Comparison of ENCODE assay signal across 8 mouse cellular contexts in the genomic region with DNA sequence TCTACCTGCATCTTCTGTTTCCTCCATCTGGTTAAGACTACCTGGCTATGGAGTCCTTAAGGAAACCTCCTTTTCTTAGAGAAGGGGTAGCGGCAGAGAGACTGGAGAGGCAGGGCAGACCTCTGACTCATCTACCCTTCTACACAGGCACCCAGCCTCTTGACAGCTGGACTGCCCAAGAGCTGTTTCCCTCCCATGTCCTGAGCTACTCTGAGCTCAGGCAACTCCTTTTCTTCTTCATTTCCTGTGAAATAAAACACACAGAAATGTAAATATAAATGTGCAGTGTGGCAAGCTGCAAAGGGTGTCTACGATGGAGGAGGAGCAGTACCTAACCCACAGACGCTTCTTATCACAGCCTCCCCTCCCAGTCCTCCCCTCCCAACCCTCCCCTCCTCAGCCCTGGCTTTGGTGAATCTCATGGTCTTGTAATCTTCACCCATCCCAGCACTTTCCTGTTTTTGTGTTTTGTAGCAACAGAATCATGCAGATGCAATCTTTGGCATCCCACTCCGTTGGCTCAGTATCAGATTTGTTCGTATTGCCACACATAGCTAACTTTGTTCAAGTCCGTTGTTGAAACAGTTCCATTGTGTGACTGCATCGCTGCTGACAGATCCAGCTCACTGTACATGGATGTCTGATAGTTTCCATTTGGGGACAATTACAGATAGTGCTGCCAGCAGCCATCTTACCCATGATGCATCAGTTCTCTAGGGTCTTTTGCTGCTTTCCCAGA. TPM values are rescaled to one million over a fixed set of nuclear protein-coding genes. Genes with fewer than 3 reads are reported as not detected.
DNase-seq lines count a peak whose midpoint lies in the region; ATAC-seq and TF ChIP-seq lines count a peak whose summit lies in the region.

No protein-coding gene starts in this region.

- peak; percentile 17 to 19 for DNase-seq in left cerebral cortex, adult 18-20 months (ENCODE audit: low spot score in 2 of 2)
- DNase-seq in left cerebral cortex, postnatal 10 days (ENCODE audit: extremely low spot score in 1 of 2, low spot score in 2 of 2): no peak
- peak; percentile 35 to 65 for DNase-seq in left cerebral cortex, adult 9 months (ENCODE audit: low spot score in 2 of 2)
- DNase-seq in midbrain, postnatal 0 days (ENCODE audit: low spot score): peak; percentile 48
- DNase-seq in B cell, adult 2 months: no peak
- DNase-seq in ovary, postnatal 36 days (ENCODE audit: low spot score): no peak

- no peak overlapping the region for H3K9ac ChIP-seq in heart, embryonic 11.5 days (ENCODE audit: low read depth, low read length)
- H3K9ac ChIP-seq in midbrain, postnatal 0 days (replicated peaks; ENCODE audit: low read length, poor library complexity, severe bottlenecking): no peak overlapping the region

- H3K9me3 ChIP-seq in heart, embryonic 11.5 days (replicated peaks; ENCODE audit: control insufficient read depth, low read length): no peaks in the 10 kb centered on the region
- H3K9me3 ChIP-seq in midbrain, postnatal 0 days (ENCODE audit: low read length): no peaks in the 10 kb centered on the region

- H3K4me2 ChIP-seq in heart, embryonic 11.5 days: no peak overlapping the region
- no peak overlapping the region for H3K4me2 ChIP-seq in midbrain, postnatal 0 days (ENCODE audit: low read depth, low read length, poor library complexity, severe bottlenecking)

- ATAC-seq in erythroblast, adult 5-6 weeks (replicated peaks; ENCODE audit: low FRiP score, poor library complexity, severe bottlenecking): peak; percentile 76
- ATAC-seq in heart, embryonic 11.5 days (replicated peaks; ENCODE audit: insufficient number of reproducible peaks, low FRiP score, low TSS enrichment): no peak
- ATAC-seq in midbrain, postnatal 0 days (ENCODE audit: low FRiP score): no peak

- no peaks in the 10 kb centered on the region for H3K27me3 ChIP-seq in heart, embryonic 11.5 days (ENCODE audit: control insufficient read depth, insufficient read depth, low read length)
- no peaks in the 10 kb centered on the region for H3K27me3 ChIP-seq in midbrain, postnatal 0 days (ENCODE audit: insufficient read depth, low read length)

- intact Hi-C loops in left cerebral cortex, postnatal 10 days (cut with DNase I): no loop called here

- H3K27ac ChIP-seq in heart, embryonic 11.5 days (ENCODE audit: low read depth, low read length): 0 out of 2 replicates have a peak overlapping the region, but pooled peaks have one; percentile 24
- 0 out of 2 replicates have a peak overlapping the region, but pooled peaks have one; percentile 18 for H3K27ac ChIP-seq in midbrain, postnatal 0 days (ENCODE audit: low read depth, low read length)

- H3K36me3 ChIP-seq in heart, embryonic 11.5 days (ENCODE audit: control insufficient read depth, insufficient read depth, low read length): peaks cover 8% of the 10 kb centered on the region; the same call in 1 of the 2 replicates
- peaks cover 22% of the 10 kb centered on the region for H3K36me3 ChIP-seq in midbrain, postnatal 0 days (ENCODE audit: insufficient read depth, low read length)

- no peak for TF ChIP-seq CTCF in midbrain, postnatal 0 days (IDR thresholded peaks at IDR 0.05)

- WGBS in heart, embryonic 11.5 days (ENCODE audit: insufficient replicate concordance): 47% methylated on average over 7 of the region's 7 CpGs
- 67% methylated on average over 7 of the region's 7 CpGs for WGBS in midbrain, postnatal 0 days

- no peaks in the 10 kb centered on the region; the same call in 1 of the 2 replicates for H3K4me1 ChIP-seq in heart, embryonic 11.5 days (ENCODE audit: control insufficient read depth, insufficient read depth, low read length)
- no peaks in the 10 kb centered on the region for H3K4me1 ChIP-seq in midbrain, postnatal 0 days (ENCODE audit: insufficient read depth, low read length)

- H3K4me3 ChIP-seq in heart, embryonic 11.5 days (ENCODE audit: low read depth, low read length): no peak overlapping the region
- H3K4me3 ChIP-seq in midbrain, postnatal 0 days (ENCODE audit: low read depth, low read length): no peak overlapping the region

RNA-seq across cellular contexts. Expression of a gene that starts 7.8 kb away (rescaled TPM):
- 100 to 1,000 TPM; 426 to 440 TPM for total RNA-seq in left cerebral cortex, adult 18-20 months (2021)
- 100 to 1,000 TPM; 294 to 308 TPM for total RNA-seq in left cerebral cortex, postnatal 10 days (2021)
- total RNA-seq in erythroblast, adult 5-6 weeks (2015; ENCODE audit: low replicate concordance): 375 and 403 TPM in 2 replicates
- total RNA-seq in erythroblast, adult 5-6 weeks (2017; ENCODE audit: low replicate concordance): 937 and 1,092 TPM in 2 replicates
- 166 and 173 TPM in 2 replicates for polyA plus RNA-seq in heart, embryonic 11.5 days (2014; fragmentation: Nextera tagmentation; extraction: Ambion mirVana)
- total RNA-seq in midbrain, postnatal 0 days (2014; rRNA removed): 284 and 301 TPM in 2 replicates
- 161 and 166 TPM in 2 replicates for polyA plus RNA-seq in midbrain, postnatal 0 days (2015; fragmentation: Nextera tagmentation; extraction: Ambion mirVana)

RNA-seq across cellular contexts. Expression of a gene that starts 40.1 kb away (rescaled TPM):
- total RNA-seq in left cerebral cortex, adult 18-20 months (2021): 1 to 10 TPM; 2.4 to 2.9 TPM
- total RNA-seq in left cerebral cortex, postnatal 10 days (2021): 1 to 10 TPM; 6.4 to 7.3 TPM
- total RNA-seq in erythroblast, adult 5-6 weeks (2015; ENCODE audit: low replicate concordance): 5.6 and 9.0 TPM in 2 replicates
- 4.7 and 5.4 TPM in 2 replicates for total RNA-seq in erythroblast, adult 5-6 weeks (2017; ENCODE audit: low replicate concordance)
- polyA plus RNA-seq in heart, embryonic 11.5 days (2014; fragmentation: Nextera tagmentation; extraction: Ambion mirVana): 4.2 and 5.2 TPM in 2 replicates
- 35.5 and 44.1 TPM in 2 replicates for total RNA-seq in midbrain, postnatal 0 days (2014; rRNA removed)
- polyA plus RNA-seq in midbrain, postnatal 0 days (2015; fragmentation: Nextera tagmentation; extraction: Ambion mirVana): 17.6 and 20.3 TPM in 2 replicates

RNA-seq across cellular contexts. Expression of a gene that starts 51.9 kb away (rescaled TPM):
- 10 to 100 TPM; 20.2 to 22.0 TPM for total RNA-seq in left cerebral cortex, adult 18-20 months (2021)
- total RNA-seq in left cerebral cortex, postnatal 10 days (2021): 10 to 100 TPM; 11.2 to 11.5 TPM
- total RNA-seq in erythroblast, adult 5-6 weeks (2015; ENCODE audit: low replicate concordance): 1.0 and 1.3 TPM in 2 replicates
- 3.4 and 3.9 TPM in 2 replicates for total RNA-seq in erythroblast, adult 5-6 weeks (2017; ENCODE audit: low replicate concordance)
- polyA plus RNA-seq in heart, embryonic 11.5 days (2014; fragmentation: Nextera tagmentation; extraction: Ambion mirVana): 12.7 and 14.2 TPM in 2 replicates
- 10.3 and 12.8 TPM in 2 replicates for total RNA-seq in midbrain, postnatal 0 days (2014; rRNA removed)
- polyA plus RNA-seq in midbrain, postnatal 0 days (2015; fragmentation: Nextera tagmentation; extraction: Ambion mirVana): 12.6 and 13.6 TPM in 2 replicates

Comparison
In these comparisons a context has a peak if more than half of its experiments do, and no peak if none do; other contexts are left out.
1. DNase-seq: peak in left cerebral cortex, adult 18-20 months (2 of 2), left cerebral cortex, adult 9 months (2 of 2) and midbrain, postnatal 0 days (single experiment); none in left cerebral cortex, postnatal 10 days (0 of 2), B cell, adult 2 months (0 of 2) and ovary, postnatal 36 days (single experiment).